Mouse (Mus musculus) cerebellum, adult 11 months (tissue): Measurements from ENCODE around the gene Pfdn5.

Experiments
- DNase-seq: peaks from one replicate; pipeline ENCODE4 v3.0.0; 2022

Pfdn5 gene

GRCm38 (mm10) chr15:102377163-102377543 lies 51.2 kb downstream of the Pfdn5 start:
- no peak for DNase-seq

- DNase-seq = no peak
Observed at GRCm38 (mm10) chr15:102377810-102378262, 51.9 kb downstream of the Pfdn5 start.
